Mouse (Mus musculus) lung, postnatal 0 days (tissue): ENCODE measurements at regions not wholly inside any gene's neighbourhood (a gene's known extent, or its start where the extent isn't known, plus 50 kb on each side); places are given as distances from the start of the nearest gene placed in this dataset.
"Not testable (repeated sequence)": the region's sequence is repeated elsewhere in the genome, so short reads cannot be mapped to it uniquely, and the experiment has no call there.

ENCODE experiments used
- CTCF ChIP-seq: IDR thresholded peaks from 2 replicates; pipeline ENCODE4 v1.5.1; 2016; ENCODE audit warnings: antibody characterized with exemption, mild to moderate bottlenecking
- EP300 ChIP-seq: IDR thresholded peaks from 2 replicates; pipeline ENCODE4 v1.6.1; 2016; ENCODE audit warnings: antibody characterized with exemption, mild to moderate bottlenecking, control low read depth

- TF ChIP-seq CTCF, EP300: not testable (repeated sequence)
These were observed 261.1 kb downstream of the Glrx3 start for GRCm38 (mm10) chr7:137698501-137698900.
